10 mouse cellular contexts compared by ENCODE assay signal in the genomic region with DNA sequence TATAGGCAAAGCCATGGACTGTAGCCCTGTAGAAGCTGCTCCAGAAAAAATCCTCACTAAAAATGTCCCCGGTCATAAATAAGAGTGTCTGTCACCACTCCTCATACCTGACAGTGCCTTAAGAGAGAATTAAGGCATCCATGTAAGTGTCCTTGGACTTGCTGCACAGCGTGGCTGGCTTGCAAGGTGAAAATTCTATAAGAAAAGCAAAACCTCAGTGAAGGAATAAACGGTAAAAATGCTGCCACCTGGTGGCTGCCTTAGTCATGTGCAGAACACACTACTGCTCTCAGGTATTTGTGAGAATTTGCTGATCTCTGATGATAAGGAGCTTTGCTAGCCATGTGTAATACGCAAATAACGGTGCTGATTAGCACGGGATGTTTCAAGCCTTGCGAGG.
A peak's percentile ranks its signal among the peaks of the same experiment; 100 is the strongest.
DNase-seq lines count a peak whose midpoint lies in the region; ATAC-seq and TF ChIP-seq lines count a peak whose summit lies in the region.
"Had no signal": no experiment of that assay in that cellular context is flagged by ENCODE, and none has a peak within 500 bp of the region (broad histone marks: within the 10 kb centered on the region; RNA-seq: fewer than 3 reads in every experiment).

No protein-coding gene starts in this region.

- TF ChIP-seq CTCF in kidney, adult 2 months (conservative IDR thresholded peaks at IDR 0.05; ENCODE audit: insufficient read depth, insufficient read length, low read depth, low read length), result peak; percentile 47
- TF ChIP-seq CTCF in Patski (IDR thresholded peaks at IDR 0.05), result peak; percentile 81

- H3K9me3 ChIP-seq in kidney, embryonic 16.5 days (ENCODE audit: low read length), result no peaks in the 10 kb centered on the region
- no peaks in the 10 kb centered on the region for H3K9me3 ChIP-seq in midbrain, embryonic 16.5 days (replicated peaks; ENCODE audit: control insufficient read depth, low read length, poor library complexity, severe bottlenecking)
- H3K9me3 ChIP-seq: embryonic facial prominence, embryonic 12.5 days; midbrain, embryonic 12.5 days had no signal

- H3K27ac ChIP-seq in kidney, adult 2 months (ENCODE audit: insufficient read depth, low read depth, low read length), result no peak overlapping the region
- H3K27ac ChIP-seq in kidney, embryonic 16.5 days (ENCODE audit: low read length), result no peak overlapping the region
- H3K27ac ChIP-seq in midbrain, embryonic 16.5 days (ENCODE audit: low read length), result 0 out of 2 replicates have a peak overlapping the region, but pooled peaks have one; percentile 48
- H3K27ac ChIP-seq: embryonic facial prominence, embryonic 12.5 days; midbrain, embryonic 12.5 days had no signal

- H3K4me3 ChIP-seq in kidney, adult 2 months (ENCODE audit: insufficient read depth, low read depth, low read length), result no peak overlapping the region
- no peak overlapping the region for H3K4me3 ChIP-seq in kidney, embryonic 16.5 days (ENCODE audit: low read length)
- H3K4me3 ChIP-seq in midbrain, embryonic 16.5 days (ENCODE audit: low read depth, low read length), result no peak overlapping the region
- H3K4me3 ChIP-seq: embryonic facial prominence, embryonic 12.5 days; midbrain, embryonic 12.5 days had no signal

- H3K9ac ChIP-seq in kidney, embryonic 16.5 days (replicated peaks; ENCODE audit: low read length), result no peak overlapping the region
- no peak overlapping the region for H3K9ac ChIP-seq in midbrain, embryonic 16.5 days (ENCODE audit: low read depth, low read length)
- H3K9ac ChIP-seq: embryonic facial prominence, embryonic 12.5 days; midbrain, embryonic 12.5 days had no signal

- no peaks in the 10 kb centered on the region for H3K27me3 ChIP-seq in kidney, adult 2 months (replicated peaks; ENCODE audit: control insufficient read depth, insufficient read depth, low read length)
- no peaks in the 10 kb centered on the region for H3K27me3 ChIP-seq in kidney, embryonic 16.5 days (ENCODE audit: insufficient read depth, low read length)
- no peaks in the 10 kb centered on the region for H3K27me3 ChIP-seq in Patski
- no peaks in the 10 kb centered on the region for H3K27me3 ChIP-seq in midbrain, embryonic 16.5 days (ENCODE audit: control insufficient read depth, insufficient read depth, low read depth, low read length)
- H3K27me3 ChIP-seq: embryonic facial prominence, embryonic 12.5 days; midbrain, embryonic 12.5 days had no signal

- TF ChIP-seq POLR2A in kidney, adult 2 months (IDR thresholded peaks at IDR 0.05; ENCODE audit: low read depth, low read length), result no peak

- in situ Hi-C loops in Patski (cut with MboI; ENCODE audit: low pct_unique_long_range_greater_than_20kb), result loop anchor here (5.0 to 10.0 kb wide), 2 partner anchors 538 to 1781 kb away; no protein-coding TSS in a partner anchor

- WGBS in kidney, adult 2 months, result 26% methylated on average over 7 of the region's 7 CpGs
- 37% methylated on average over 7 of the region's 7 CpGs for WGBS in kidney, embryonic 16.5 days
- 30% methylated on average over 7 of the region's 7 CpGs for WGBS in midbrain, embryonic 16.5 days

- no peaks in the 10 kb centered on the region for H3K4me1 ChIP-seq in kidney, adult 2 months (ENCODE audit: control insufficient read depth, insufficient read depth, low read length)
- no peaks in the 10 kb centered on the region for H3K4me1 ChIP-seq in kidney, embryonic 16.5 days (ENCODE audit: insufficient read depth, low read length)
- H3K4me1 ChIP-seq in midbrain, embryonic 16.5 days (ENCODE audit: control insufficient read depth, insufficient read depth, low read length), result no peaks in the 10 kb centered on the region
- H3K4me1 ChIP-seq: embryonic facial prominence, embryonic 12.5 days; midbrain, embryonic 12.5 days had no signal

- no peak overlapping the region for H3K4me2 ChIP-seq in kidney, embryonic 16.5 days (replicated peaks; ENCODE audit: low read depth, low read length)
- H3K4me2 ChIP-seq in midbrain, embryonic 16.5 days (ENCODE audit: low read length), result no peak overlapping the region
- H3K4me2 ChIP-seq: embryonic facial prominence, embryonic 12.5 days; midbrain, embryonic 12.5 days had no signal

- DNase-seq in kidney, adult 2 months, result peak; percentile 27
- no peak for DNase-seq in Patski (ENCODE audit: low read depth, low spot score)
- DNase-seq in cerebellum, postnatal 14 days, result peak; percentile 85 to 86
- peak; percentile 37 for DNase-seq in heart, postnatal 4 days
- DNase-seq in left cerebral cortex, adult 18-20 months (ENCODE audit: low spot score in 2 of 2), result peak; percentile 77 to 79

- CTCF ChIA-PET in Patski (lab: Charles Lee), result interaction anchor here (0.9 to 2.1 kb wide), 7 partner anchors 9 to 540 kb away, joined by 3 to 8 read pairs (median 3); no protein-coding TSS in a partner anchor

- H3K36me3 ChIP-seq in kidney, adult 2 months (ENCODE audit: control insufficient read depth, insufficient read depth, low read length), result no peaks in the 10 kb centered on the region
- H3K36me3 ChIP-seq in kidney, embryonic 16.5 days (ENCODE audit: insufficient read depth, low read length), result no peaks in the 10 kb centered on the region
- H3K36me3 ChIP-seq in midbrain, embryonic 16.5 days (ENCODE audit: control insufficient read depth, insufficient read depth, low read length), result no peaks in the 10 kb centered on the region
- H3K36me3 ChIP-seq: embryonic facial prominence, embryonic 12.5 days; midbrain, embryonic 12.5 days had no signal

- POLR2A ChIA-PET in Patski (lab: Charles Lee), result no interaction called here

- no peak for ATAC-seq in kidney, embryonic 16.5 days (ENCODE audit: low FRiP score, low TSS enrichment)
- ATAC-seq in Patski, result peak; percentile 44
- peak; percentile 85 for ATAC-seq in midbrain, embryonic 16.5 days
- no peak for ATAC-seq in inflammation-experienced regulatory T-cells, adult 6 months

Comparison
In these comparisons a context has a peak if more than half of its experiments do, and no peak if none do; other contexts are left out.
1. ATAC-seq: peak in Patski (single experiment) and midbrain, embryonic 16.5 days (single experiment); none in kidney, embryonic 16.5 days (single experiment) and inflammation-experienced regulatory T-cells, adult 6 months (single experiment).